Mouse (Mus musculus) frontal cortex, postnatal 14 days (tissue): ENCODE measurements at regions not wholly inside any gene's neighbourhood (a gene's known extent, or its start where the extent isn't known, plus 50 kb on each side); places are given as distances from the start of the nearest gene placed in this dataset.

Source experiments
- DNase-seq, 2 experiments: peaks; one replicate each; pipeline ENCODE4 v3.0.0; 2022; ENCODE audit warnings: low spot score in 2 of 2

GRCm38 (mm10) chr3:139780054-139780453 is 574.6 kb downstream of the Stpg2 start:
- no peak for DNase-seq

- DNase-seq, result no peak
Observed at GRCm38 (mm10) chr3:139783406-139783805, 577.9 kb downstream of the Stpg2 start.

GRCm38 (mm10) chr3:139786510-139786909 is 581.0 kb downstream of the Stpg2 start:
- DNase-seq, result no peak

- DNase-seq, result no peak
Observed at GRCm38 (mm10) chr3:139788854-139789253, 583.4 kb downstream of the Stpg2 start.

GRCm38 (mm10) chr3:139796685-139797084 is 591.2 kb downstream of the Stpg2 start:
- DNase-seq, result no peak

GRCm38 (mm10) chr3:139799059-139799458 is 593.6 kb downstream of the Stpg2 start:
- DNase-seq, result no peak

- no peak for DNase-seq
Observed at GRCm38 (mm10) chr3:139802716-139803710, 597.5 kb downstream of the Stpg2 start.

GRCm38 (mm10) chr3:139828014-139828413 is 622.5 kb downstream of the Stpg2 start:
- DNase-seq, result no peak

- no peak for DNase-seq
Observed at GRCm38 (mm10) chr3:139828581-139828980, 623.1 kb downstream of the Stpg2 start.

- no peak for DNase-seq
Observed at GRCm38 (mm10) chr3:139832599-139832998, 627.1 kb downstream of the Stpg2 start.

- DNase-seq, result no peak
Observed at GRCm38 (mm10) chr3:139842015-139842414, 636.5 kb downstream of the Stpg2 start.

GRCm38 (mm10) chr3:139842988-139843605 is 637.6 kb downstream of the Stpg2 start:
- no peak for DNase-seq

GRCm38 (mm10) chr3:139844443-139844842 is 638.9 kb downstream of the Stpg2 start:
- DNase-seq, result no peak

- DNase-seq, result no peak
Observed at GRCm38 (mm10) chr3:139847826-139848225, 642.3 kb downstream of the Stpg2 start.

- no peak for DNase-seq
Observed at GRCm38 (mm10) chr3:139859966-139860635, 654.6 kb downstream of the Stpg2 start.

GRCm38 (mm10) chr3:139860831-139861371 is 655.4 kb downstream of the Stpg2 start:
- DNase-seq, result no peak

GRCm38 (mm10) chr3:139866329-139866728 is 660.8 kb downstream of the Stpg2 start:
- DNase-seq, result no peak

- DNase-seq, result no peak
Observed at GRCm38 (mm10) chr3:139867030-139867429, 661.5 kb downstream of the Stpg2 start.

GRCm38 (mm10) chr3:139867499-139867898 is 662.0 kb downstream of the Stpg2 start:
- no peak for DNase-seq

GRCm38 (mm10) chr3:139869779-139870178 is 664.3 kb downstream of the Stpg2 start:
- no peak for DNase-seq

GRCm38 (mm10) chr3:139885942-139886860 is 680.7 kb downstream of the Stpg2 start:
- no peak for DNase-seq
